Mouse (Mus musculus): ENCODE results near the gene Car5a.

GRCm38 (mm10) chr8:121924681-121925080 is 20.0 kb downstream of the Car5a start:
- TF ChIP-seq USF1 (IDR thresholded peaks at IDR 0.05; ENCODE audit: low read depth): no peak
- TF ChIP-seq MAX (IDR thresholded peaks at IDR 0.05): no peak
- TF ChIP-seq MYOD1 (IDR thresholded peaks at IDR 0.05; ENCODE audit: control insufficient read depth, insufficient read length, low read depth): no peak
- no peak for TF ChIP-seq CTCF (IDR thresholded peaks at IDR 0.05; ENCODE audit: control insufficient read depth, insufficient read depth, insufficient read length)
- no peak for TF ChIP-seq MYOG (IDR thresholded peaks at IDR 0.05; ENCODE audit: control insufficient read depth, extremely low read depth, insufficient read length)
- no peak for TF ChIP-seq CEBPB (IDR thresholded peaks at IDR 0.05; ENCODE audit: low read depth)
- TF ChIP-seq FOSL1 (IDR thresholded peaks at IDR 0.05; ENCODE audit: insufficient read depth, low read length, poor library complexity, severe bottlenecking): no peak
